Mouse (Mus musculus): ENCODE results near the gene Zbtb46. TPM values are rescaled to one million over a fixed set of nuclear protein-coding genes. Genes with fewer than 3 reads are reported as not detected.
A peak's percentile ranks its signal among the peaks of the same experiment; 100 is the strongest.

The Zbtb46 gene
- polyA plus RNA-seq, 1 experiment = 4.3 TPM

- H3K4me1 ChIP-seq (ENCODE audit: control insufficient read depth, insufficient read depth, low read length) = no peaks in the 10 kb centered on the region
- no peak overlapping the region for H3K9ac ChIP-seq (ENCODE audit: low read depth, poor library complexity, severe bottlenecking)
- no peaks in the 10 kb centered on the region for H3K27me3 ChIP-seq (ENCODE audit: control insufficient read depth, insufficient read depth, low read length, poor library complexity, severe bottlenecking)
- H3K4me3 ChIP-seq (ENCODE audit: low read depth, low read length) = no peak overlapping the region
- peaks cover 3% of the 10 kb centered on the region; the same call in 1 of the 2 replicates for H3K36me3 ChIP-seq (ENCODE audit: control insufficient read depth, insufficient read depth, low read length, poor library complexity, severe bottlenecking)
- no peaks in the 10 kb centered on the region for H3K9me3 ChIP-seq (replicated peaks; ENCODE audit: control insufficient read depth, insufficient read depth, low read length, poor library complexity, severe bottlenecking)
- TF ChIP-seq POLR2A (IDR thresholded peaks at IDR 0.05; ENCODE audit: insufficient read depth, low read length) (no peak), CTCF (IDR thresholded peaks at IDR 0.05; ENCODE audit: low read depth, low read length) (no peak), EP300 (IDR thresholded peaks at IDR 0.05; ENCODE audit: insufficient read depth, low read depth, low read length) (no peak)
- no peak overlapping the region for H3K27ac ChIP-seq (ENCODE audit: insufficient read depth, low read length)
Measured at GRCm38 (mm10) chr2:181375787-181376186, 83.4 kb downstream of the Zbtb46 start.

DNA sequence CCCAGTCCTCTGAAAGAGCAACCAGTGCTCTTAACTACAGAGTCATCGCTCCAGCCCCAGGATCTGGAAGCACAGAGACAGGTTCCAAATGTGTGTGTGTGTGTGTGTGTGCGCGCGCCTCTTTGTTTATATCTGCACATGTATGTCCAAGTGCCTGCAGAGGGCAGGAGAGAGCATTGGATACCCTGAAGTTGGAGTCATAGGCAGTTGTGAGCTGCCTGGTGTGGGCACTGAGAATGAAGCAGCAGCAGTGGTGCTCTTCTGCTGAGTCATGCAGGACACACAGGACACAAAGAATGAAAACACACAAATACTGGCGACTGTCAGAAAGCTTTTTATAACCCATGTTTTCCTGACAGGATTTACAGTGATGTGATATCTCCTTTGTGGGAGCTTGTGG lies 89.2 kb downstream of the Zbtb46 start:
- Histone ChIP-seq H3K4me3 (ENCODE audit: low read depth, low read length) (no peak overlapping the region), H3K4me1 (ENCODE audit: control insufficient read depth, insufficient read depth, low read length) (no peaks in the 10 kb centered on the region), H3K9me3 (replicated peaks; ENCODE audit: control insufficient read depth, insufficient read depth, low read length, poor library complexity, severe bottlenecking) (0 out of 2 replicates have a peak, but pooled peaks cover 4% of the 10 kb centered on the region), H3K9ac (ENCODE audit: low read depth, poor library complexity, severe bottlenecking) (no peak overlapping the region), H3K36me3 (ENCODE audit: control insufficient read depth, insufficient read depth, low read length, poor library complexity, severe bottlenecking) (peaks cover 4% of the 10 kb centered on the region), H3K27ac (ENCODE audit: insufficient read depth, low read length) (no peak overlapping the region), H3K27me3 (ENCODE audit: control insufficient read depth, insufficient read depth, low read length, poor library complexity, severe bottlenecking) (no peaks in the 10 kb centered on the region)
- no peak for TF ChIP-seq POLR2A (IDR thresholded peaks at IDR 0.05; ENCODE audit: insufficient read depth, low read length)
- TF ChIP-seq CTCF (IDR thresholded peaks at IDR 0.05; ENCODE audit: low read depth, low read length) = peak; percentile 9

- H3K27ac ChIP-seq (ENCODE audit: insufficient read depth, low read length) = peak overlapping the region; percentile 64
- H3K9ac ChIP-seq (ENCODE audit: low read depth, poor library complexity, severe bottlenecking) = peak overlapping the region; percentile 93
- H3K27me3 ChIP-seq (ENCODE audit: control insufficient read depth, insufficient read depth, low read length, poor library complexity, severe bottlenecking) = no peaks in the 10 kb centered on the region
- H3K4me1 ChIP-seq (ENCODE audit: control insufficient read depth, insufficient read depth, low read length) = no peaks in the 10 kb centered on the region
- H3K36me3 ChIP-seq (ENCODE audit: control insufficient read depth, insufficient read depth, low read length, poor library complexity, severe bottlenecking) = peaks cover 12% of the 10 kb centered on the region
- peak overlapping the region; percentile 86 for H3K4me3 ChIP-seq (ENCODE audit: low read depth, low read length)
- 0 out of 2 replicates have a peak, but pooled peaks cover 4% of the 10 kb centered on the region for H3K9me3 ChIP-seq (replicated peaks; ENCODE audit: control insufficient read depth, insufficient read depth, low read length, poor library complexity, severe bottlenecking)
- TF ChIP-seq EP300 (IDR thresholded peaks at IDR 0.05; ENCODE audit: insufficient read depth, low read depth, low read length) = no peak
- TF ChIP-seq POLR2A (IDR thresholded peaks at IDR 0.05; ENCODE audit: insufficient read depth, low read length) = no peak
- TF ChIP-seq CTCF (IDR thresholded peaks at IDR 0.05; ENCODE audit: low read depth, low read length) = no peak
Measured at GRCm38 (mm10) chr2:181365655-181366075, 93.6 kb downstream of the Zbtb46 start.

GRCm38 (mm10) chr2:181364860-181365596 lies 94.2 kb downstream of the Zbtb46 start, which contains the start of the genes Zgpat and Arfrp1:
TSS of gene Zgpat (plus strand) at chr2:181364928.
TSS of gene Arfrp1 (minus strand) at chr2:181365404.
- 0 out of 2 replicates have a peak, but pooled peaks cover 4% of the 10 kb centered on the region for H3K9me3 ChIP-seq (replicated peaks; ENCODE audit: control insufficient read depth, insufficient read depth, low read length, poor library complexity, severe bottlenecking)
- no peaks in the 10 kb centered on the region for H3K4me1 ChIP-seq (ENCODE audit: control insufficient read depth, insufficient read depth, low read length)
- TF ChIP-seq POLR2A (IDR thresholded peaks at IDR 0.05; ENCODE audit: insufficient read depth, low read length) (peak; percentile 36), CTCF (IDR thresholded peaks at IDR 0.05; ENCODE audit: low read depth, low read length) (no peak)
- peak within 1 kb of the TSS; percentile 93 for H3K9ac ChIP-seq (ENCODE audit: low read depth, poor library complexity, severe bottlenecking)
- H3K27me3 ChIP-seq (ENCODE audit: control insufficient read depth, insufficient read depth, low read length, poor library complexity, severe bottlenecking) = no peaks in the 10 kb centered on the region
- peak within 1 kb of the TSS; percentile 86 for H3K4me3 ChIP-seq (ENCODE audit: low read depth, low read length)
- peaks cover 15% of the 10 kb centered on the region for H3K36me3 ChIP-seq (ENCODE audit: control insufficient read depth, insufficient read depth, low read length, poor library complexity, severe bottlenecking)
- H3K27ac ChIP-seq (ENCODE audit: insufficient read depth, low read length) = peak within 1 kb of the TSS; percentile 64

DNA sequence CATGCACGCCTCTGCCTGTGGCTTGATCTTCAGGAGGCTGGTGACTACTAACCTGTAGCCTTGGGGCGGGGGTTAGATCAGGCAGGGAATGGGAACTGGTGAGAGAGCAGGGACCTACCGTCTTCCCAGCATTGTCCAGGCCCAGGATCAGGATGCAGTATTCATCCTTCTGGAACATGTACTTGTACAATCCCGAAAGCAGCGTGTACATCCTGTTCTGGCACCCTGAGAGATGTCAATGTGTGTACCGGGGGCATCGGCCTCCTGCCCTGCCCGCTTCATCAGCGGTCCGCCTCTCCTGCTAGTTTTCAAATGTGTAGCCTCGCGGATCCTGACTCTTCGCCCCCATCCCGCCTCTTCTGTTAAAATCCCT lies 94.8 kb downstream of the Zbtb46 start:
- Histone ChIP-seq H3K9me3 (replicated peaks; ENCODE audit: control insufficient read depth, insufficient read depth, low read length, poor library complexity, severe bottlenecking) (0 out of 2 replicates have a peak, but pooled peaks cover 2% of the 10 kb centered on the region), H3K9ac (ENCODE audit: low read depth, poor library complexity, severe bottlenecking) (peak overlapping the region; percentile 93), H3K36me3 (ENCODE audit: control insufficient read depth, insufficient read depth, low read length, poor library complexity, severe bottlenecking) (peaks cover 20% of the 10 kb centered on the region), H3K4me1 (ENCODE audit: control insufficient read depth, insufficient read depth, low read length) (no peaks in the 10 kb centered on the region), H3K4me3 (ENCODE audit: low read depth, low read length) (peak overlapping the region; percentile 86), H3K27ac (ENCODE audit: insufficient read depth, low read length) (no peak overlapping the region), H3K27me3 (ENCODE audit: control insufficient read depth, insufficient read depth, low read length, poor library complexity, severe bottlenecking) (no peaks in the 10 kb centered on the region)
- TF ChIP-seq POLR2A (IDR thresholded peaks at IDR 0.05; ENCODE audit: insufficient read depth, low read length) (no peak), EP300 (IDR thresholded peaks at IDR 0.05; ENCODE audit: insufficient read depth, low read depth, low read length) (no peak), CTCF (IDR thresholded peaks at IDR 0.05; ENCODE audit: low read depth, low read length) (no peak)

DNA sequence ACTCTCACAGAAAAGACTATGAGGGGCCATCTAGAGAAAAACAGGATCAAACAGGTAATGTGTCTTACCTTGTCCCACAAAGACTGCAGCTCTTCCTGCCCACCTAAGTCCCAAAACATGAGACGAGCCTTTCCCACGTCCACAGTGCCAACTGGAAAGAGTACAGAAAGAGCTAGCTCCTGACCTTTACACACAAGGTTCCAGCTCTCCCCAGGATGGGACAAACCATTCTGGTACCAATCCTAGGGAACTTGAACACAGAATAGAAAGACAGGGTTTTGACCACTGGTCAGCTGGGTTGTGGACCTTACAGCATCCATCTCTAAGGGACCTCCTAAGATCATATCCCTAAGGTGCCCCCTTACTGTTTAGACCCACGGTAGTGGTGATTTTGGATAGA lies 95.3 kb downstream of the Zbtb46 start:
- H3K27ac ChIP-seq (ENCODE audit: insufficient read depth, low read length) = no peak overlapping the region
- H3K4me3 ChIP-seq (ENCODE audit: low read depth, low read length) = no peak overlapping the region
- H3K36me3 ChIP-seq (ENCODE audit: control insufficient read depth, insufficient read depth, low read length, poor library complexity, severe bottlenecking) = peaks cover 22% of the 10 kb centered on the region
- no peaks in the 10 kb centered on the region for H3K27me3 ChIP-seq (ENCODE audit: control insufficient read depth, insufficient read depth, low read length, poor library complexity, severe bottlenecking)
- no peaks in the 10 kb centered on the region for H3K4me1 ChIP-seq (ENCODE audit: control insufficient read depth, insufficient read depth, low read length)
- no peaks in the 10 kb centered on the region for H3K9me3 ChIP-seq (replicated peaks; ENCODE audit: control insufficient read depth, insufficient read depth, low read length, poor library complexity, severe bottlenecking)
- H3K9ac ChIP-seq (ENCODE audit: low read depth, poor library complexity, severe bottlenecking) = peak overlapping the region; percentile 93
- no peak for TF ChIP-seq EP300 (IDR thresholded peaks at IDR 0.05; ENCODE audit: insufficient read depth, low read depth, low read length)
- no peak for TF ChIP-seq CTCF (IDR thresholded peaks at IDR 0.05; ENCODE audit: low read depth, low read length)
- TF ChIP-seq POLR2A (IDR thresholded peaks at IDR 0.05; ENCODE audit: insufficient read depth, low read length) = no peak

All from ES-Bruce4 (cell line).